Mouse (Mus musculus) ovary, adult 18-20 months (tissue): Measurements from ENCODE around the gene Prkcg.
"Not testable (repeated sequence)": the region's sequence is repeated elsewhere in the genome, so short reads cannot be mapped to it uniquely, and the experiment has no call there.

ENCODE experiments used
- DNase-seq: peaks from one replicate; pipeline ENCODE4 v3.0.0; 2022; ENCODE audit warnings: low spot score, mixed read lengths

Prkcg gene

GRCm38 (mm10) chr7:3288976-3289970 is at the start of gene Prkcg, which contains the start of gene Myadm:
Gene Prkcg (plus strand): TSS chr7:3289179.
Gene Myadm (plus strand): TSS chr7:3289080.
- peak; percentile 79 for DNase-seq

GRCm38 (mm10) chr7:3239193-3239592 is 49.8 kb upstream of the Prkcg start:
- no peak for DNase-seq

GRCm38 (mm10) chr7:3260701-3261100 is 28.3 kb upstream of the Prkcg start:
- DNase-seq: no peak

GRCm38 (mm10) chr7:3261446-3261845 is 27.5 kb upstream of the Prkcg start:
- no peak for DNase-seq

GRCm38 (mm10) chr7:3262789-3263188 is 26.2 kb upstream of the Prkcg start:
- DNase-seq: no peak

GRCm38 (mm10) chr7:3264390-3265022 is 24.5 kb upstream of the Prkcg start:
- DNase-seq: no peak

GRCm38 (mm10) chr7:3265311-3265710 is 23.7 kb upstream of the Prkcg start:
- no peak for DNase-seq

GRCm38 (mm10) chr7:3267261-3267660 is 21.7 kb upstream of the Prkcg start:
- DNase-seq: no peak

GRCm38 (mm10) chr7:3267888-3268287 is 21.1 kb upstream of the Prkcg start:
- no peak for DNase-seq

- DNase-seq: no peak
These were observed 20.7 kb upstream of the Prkcg start for GRCm38 (mm10) chr7:3268291-3268690.

- DNase-seq: no peak
These were observed 16.8 kb upstream of the Prkcg start for GRCm38 (mm10) chr7:3272206-3272605.

GRCm38 (mm10) chr7:3275455-3276170 is 13.4 kb upstream of the Prkcg start:
- DNase-seq: no peak

GRCm38 (mm10) chr7:3276781-3277180 is 12.2 kb upstream of the Prkcg start:
- DNase-seq: not testable (repeated sequence)

- no peak for DNase-seq
These were observed 8.8 kb upstream of the Prkcg start for GRCm38 (mm10) chr7:3280080-3280653.

- no peak for DNase-seq
These were observed 8.3 kb upstream of the Prkcg start for GRCm38 (mm10) chr7:3280654-3281153.

GRCm38 (mm10) chr7:3281741-3282140 is 7.2 kb upstream of the Prkcg start:
- no peak for DNase-seq

- DNase-seq: no peak
These were observed 5.7 kb upstream of the Prkcg start for GRCm38 (mm10) chr7:3283081-3283875.

- no peak for DNase-seq
These were observed 4.4 kb upstream of the Prkcg start for GRCm38 (mm10) chr7:3284604-3285003.

- no peak for DNase-seq
These were observed 2.9 kb upstream of the Prkcg start for GRCm38 (mm10) chr7:3286036-3286435.

- DNase-seq: no peak
These were observed 1.8 kb upstream of the Prkcg start for GRCm38 (mm10) chr7:3287186-3287585.
